Mouse (Mus musculus) ovary, adult 10 weeks (tissue): ENCODE results near the gene AI597479. TPM values are rescaled to one million over a fixed set of nuclear protein-coding genes. Genes with fewer than 3 reads are reported as not detected.

Experiments used
- polyA plus RNA-seq: library from polyadenylated mRNA; stranded (reverse); fragments of 350-450 nt; fragmentation: Illumina TruSeq; extraction: RNeasy Lipid Tissue Mini Kit (QIAGEN cat#74804); gene quantifications from one replicate; pipeline ENCODE4 v1.2.3, GENCODE M21; 2014

Gene AI597479
- polyA plus RNA-seq, result 63.1 TPM

GRCm38 (mm10) chr1:43098031-43098984 lies at the start of gene AI597479, which contains the start of gene Tgfbrap1:
Gene AI597479, plus strand, starts transcription at chr1:43098710.
Gene Tgfbrap1, minus strand, starts transcription at chr1:43098637.

Other genes starting within 250 kb of the AI597479 start
- gene Mrps9, start 247.5 kb upstream of the AI597479 start, polyA plus RNA-seq, result 48.4 TPM
- 0.51 TPM for gene Gpr45, start 145.8 kb upstream of the AI597479 start, polyA plus RNA-seq
- 11.6 TPM for gene Tgfbrap1, start 73 bp upstream of the AI597479 start, polyA plus RNA-seq
- 17.5 TPM for gene Fhl2, start 98.3 kb downstream of the AI597479 start, polyA plus RNA-seq